Mouse (Mus musculus): ENCODE data around the gene Eif3l. TPM values are rescaled to one million over a fixed set of nuclear protein-coding genes. Genes with fewer than 3 reads are reported as not detected.

Gene Eif3l
- polyA plus RNA-seq, 1 experiment from 2014 or later, result 165 TPM

- Histone ChIP-seq H3K27me3 (ENCODE audit: control insufficient read depth, insufficient read depth, low read depth, low read length) (no peaks in the 10 kb centered on the region), H3K4me2 (ENCODE audit: low read length) (no peak overlapping the region), H3K9ac (ENCODE audit: low read depth, low read length) (no peak overlapping the region), H3K4me3 (ENCODE audit: low read depth, low read length) (no peak overlapping the region), H3K9me3 (replicated peaks; ENCODE audit: control insufficient read depth, low read length, poor library complexity, severe bottlenecking) (no peaks in the 10 kb centered on the region), H3K27ac (ENCODE audit: low read length) (no peak overlapping the region), H3K4me1 (ENCODE audit: control insufficient read depth, insufficient read depth, low read length) (peaks cover under 1% of the 10 kb centered on the region; the same call in 1 of the 2 replicates), H3K36me3 (ENCODE audit: control insufficient read depth, insufficient read depth, low read length) (peaks cover 29% of the 10 kb centered on the region)
- no peak for ATAC-seq
- 87% methylated on average over 9 of the region's 9 CpGs for WGBS
Observed at GRCm38 (mm10) chr15:79134496-79135270, 59.7 kb downstream of the Eif3l start.

- Histone ChIP-seq H3K9ac (ENCODE audit: low read depth, low read length) (no peak overlapping the region), H3K9me3 (replicated peaks; ENCODE audit: control insufficient read depth, low read length, poor library complexity, severe bottlenecking) (no peaks in the 10 kb centered on the region), H3K36me3 (ENCODE audit: control insufficient read depth, insufficient read depth, low read length) (peaks cover 22% of the 10 kb centered on the region), H3K4me2 (ENCODE audit: low read length) (no peak overlapping the region), H3K4me3 (ENCODE audit: low read depth, low read length) (no peak overlapping the region), H3K4me1 (ENCODE audit: control insufficient read depth, insufficient read depth, low read length) (peaks cover 7% of the 10 kb centered on the region), H3K27me3 (ENCODE audit: control insufficient read depth, insufficient read depth, low read depth, low read length) (no peaks in the 10 kb centered on the region), H3K27ac (ENCODE audit: low read length) (no peak overlapping the region)
- peak; percentile 37; the same call in 1 of the 2 replicates for ATAC-seq
- 85% methylated on average over 9 of the region's 9 CpGs for WGBS
Observed at GRCm38 (mm10) chr15:79135332-79135731, 60.4 kb downstream of the Eif3l start.

- no peak for ATAC-seq
- H3K27ac ChIP-seq (ENCODE audit: low read length), result no peak overlapping the region
- no peak overlapping the region for H3K4me3 ChIP-seq (ENCODE audit: low read depth, low read length)
- peaks cover 9% of the 10 kb centered on the region for H3K4me1 ChIP-seq (ENCODE audit: control insufficient read depth, insufficient read depth, low read length)
- H3K9ac ChIP-seq (ENCODE audit: low read depth, low read length), result no peak overlapping the region
- H3K4me2 ChIP-seq (ENCODE audit: low read length), result no peak overlapping the region
- peaks cover 20% of the 10 kb centered on the region for H3K36me3 ChIP-seq (ENCODE audit: control insufficient read depth, insufficient read depth, low read length)
- H3K27me3 ChIP-seq (ENCODE audit: control insufficient read depth, insufficient read depth, low read depth, low read length), result no peaks in the 10 kb centered on the region
- WGBS, result 62% methylated on average over 11 of the region's 11 CpGs
- no peaks in the 10 kb centered on the region for H3K9me3 ChIP-seq (replicated peaks; ENCODE audit: control insufficient read depth, low read length, poor library complexity, severe bottlenecking)
Observed at GRCm38 (mm10) chr15:79135783-79136575, 61.0 kb downstream of the Eif3l start.

- ATAC-seq, result no peak
- WGBS, result 62% methylated on average over 10 of the region's 10 CpGs
- Histone ChIP-seq H3K4me3 (ENCODE audit: low read depth, low read length) (no peak overlapping the region), H3K36me3 (ENCODE audit: control insufficient read depth, insufficient read depth, low read length) (peaks cover 4% of the 10 kb centered on the region; the same call in 1 of the 2 replicates), H3K27me3 (ENCODE audit: control insufficient read depth, insufficient read depth, low read depth, low read length) (no peaks in the 10 kb centered on the region), H3K9ac (ENCODE audit: low read depth, low read length) (no peak overlapping the region), H3K27ac (ENCODE audit: low read length) (no peak overlapping the region), H3K9me3 (replicated peaks; ENCODE audit: control insufficient read depth, low read length, poor library complexity, severe bottlenecking) (no peaks in the 10 kb centered on the region), H3K4me2 (ENCODE audit: low read length) (no peak overlapping the region), H3K4me1 (ENCODE audit: control insufficient read depth, insufficient read depth, low read length) (peaks cover 20% of the 10 kb centered on the region)
Observed at GRCm38 (mm10) chr15:79139640-79140039, 64.7 kb downstream of the Eif3l start.

- Histone ChIP-seq H3K4me1 (ENCODE audit: control insufficient read depth, insufficient read depth, low read length) (peaks cover 20% of the 10 kb centered on the region), H3K9ac (ENCODE audit: low read depth, low read length) (peak within 1 kb of the TSS; percentile 77), H3K27ac (ENCODE audit: low read length) (peak within 1 kb of the TSS; percentile 60; the same call in 1 of the 2 replicates), H3K9me3 (replicated peaks; ENCODE audit: control insufficient read depth, low read length, poor library complexity, severe bottlenecking) (no peaks in the 10 kb centered on the region), H3K27me3 (ENCODE audit: control insufficient read depth, insufficient read depth, low read depth, low read length) (no peaks in the 10 kb centered on the region), H3K36me3 (ENCODE audit: control insufficient read depth, insufficient read depth, low read length) (peaks cover 7% of the 10 kb centered on the region), H3K4me2 (ENCODE audit: low read length) (peak within 1 kb of the TSS; percentile 77), H3K4me3 (ENCODE audit: low read depth, low read length) (peak within 1 kb of the TSS; percentile 91)
- peak; percentile 90 for ATAC-seq
- WGBS, result under 1% methylated on average over 57 of the region's 57 CpGs
Observed at GRCm38 (mm10) chr15:79140866-79141565, 66.0 kb downstream of the Eif3l start, which contains the start of the genes Polr2f and 1700088E04Rik. Gene Polr2f, plus strand, starts transcription at chr15:79141009. Gene 1700088E04Rik, minus strand, starts transcription at chr15:79141253.

GRCm38 (mm10) chr15:79141566-79141917, 66.6 kb downstream of the Eif3l start:
- peak overlapping the region; percentile 37; the same call in 1 of the 2 replicates for H3K27ac ChIP-seq (ENCODE audit: low read length)

GRCm38 (mm10) chr15:79143316-79143715, 68.3 kb downstream of the Eif3l start:
- H3K9ac ChIP-seq (ENCODE audit: low read depth, low read length), result no peak overlapping the region
- H3K36me3 ChIP-seq (ENCODE audit: control insufficient read depth, insufficient read depth, low read length), result peaks cover 26% of the 10 kb centered on the region
- no peak overlapping the region for H3K4me2 ChIP-seq (ENCODE audit: low read length)
- WGBS, result 90% methylated on average over 12 of the region's 12 CpGs
- no peak for ATAC-seq
- no peaks in the 10 kb centered on the region for H3K9me3 ChIP-seq (replicated peaks; ENCODE audit: control insufficient read depth, low read length, poor library complexity, severe bottlenecking)
- no peaks in the 10 kb centered on the region for H3K27me3 ChIP-seq (ENCODE audit: control insufficient read depth, insufficient read depth, low read depth, low read length)
- H3K4me3 ChIP-seq (ENCODE audit: low read depth, low read length), result no peak overlapping the region
- H3K27ac ChIP-seq (ENCODE audit: low read length), result no peak overlapping the region
- H3K4me1 ChIP-seq (ENCODE audit: control insufficient read depth, insufficient read depth, low read length), result peaks cover 20% of the 10 kb centered on the region

More at GRCm38 (mm10) chr15:79141566-79141917, 66.6 kb downstream of the Eif3l start:
- ATAC-seq, result no peak; the same call in none of the 2 replicates
- Histone ChIP-seq H3K36me3 (ENCODE audit: control insufficient read depth, insufficient read depth, low read length) (peaks cover 11% of the 10 kb centered on the region), H3K4me2 (ENCODE audit: low read length) (peak overlapping the region; percentile 77), H3K9ac (ENCODE audit: low read depth, low read length) (peak overlapping the region; percentile 77), H3K4me3 (ENCODE audit: low read depth, low read length) (peak overlapping the region; percentile 91), H3K9me3 (replicated peaks; ENCODE audit: control insufficient read depth, low read length, poor library complexity, severe bottlenecking) (no peaks in the 10 kb centered on the region), H3K4me1 (ENCODE audit: control insufficient read depth, insufficient read depth, low read length) (peaks cover 20% of the 10 kb centered on the region), H3K27me3 (ENCODE audit: control insufficient read depth, insufficient read depth, low read depth, low read length) (no peaks in the 10 kb centered on the region)
- under 1% methylated on average over 7 of the region's 7 CpGs for whole genome bisulfite sequencing
